Mouse (Mus musculus): ENCODE measurements around the gene Sesn1. TPM values are rescaled to one million over a fixed set of nuclear protein-coding genes. Genes with fewer than 3 reads are reported as not detected.
A peak's percentile ranks its signal among the peaks of the same experiment; 100 is the strongest.

Sesn1 gene
- polyA plus RNA-seq, 1 experiment = 20.8 TPM

DNA sequence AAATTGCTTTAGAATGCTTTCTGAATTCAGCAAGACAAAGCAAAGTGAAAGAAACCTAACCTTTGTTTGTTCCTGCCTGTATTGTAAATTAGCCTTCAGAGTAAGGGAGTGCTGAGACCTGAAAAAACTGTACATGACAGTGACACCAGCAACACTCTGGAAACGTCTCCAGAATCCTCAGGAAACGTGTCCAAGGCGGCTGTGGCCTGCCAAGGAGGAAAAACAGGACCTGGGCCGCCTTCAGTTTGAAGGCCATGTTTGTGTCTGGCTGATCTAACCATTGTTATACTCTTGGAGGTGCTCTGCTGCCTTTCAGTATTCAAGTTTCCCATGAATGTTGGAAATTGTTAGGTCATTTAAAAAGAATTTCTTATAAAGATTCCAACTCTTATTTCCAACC is 70.5 kb downstream of the Sesn1 start:
- DNase-seq = no peak
- no peak overlapping the region for H3K4me3 ChIP-seq (replicated peaks; ENCODE audit: extremely low read depth, low read depth, low read length)
- WGBS = 32% methylated on average over 4 of the region's 4 CpGs
- H3K4me1 ChIP-seq (ENCODE audit: control insufficient read depth, insufficient read depth, low read length) = peaks cover 4% of the 10 kb centered on the region; the same call in 1 of the 2 replicates
- no peak for TF ChIP-seq POLR2A (IDR thresholded peaks at IDR 0.05; ENCODE audit: borderline replicate concordance, extremely low read depth, low read depth, low read length)
- no peak for TF ChIP-seq CTCF (IDR thresholded peaks at IDR 0.05; ENCODE audit: insufficient read depth, low read length)

DNA sequence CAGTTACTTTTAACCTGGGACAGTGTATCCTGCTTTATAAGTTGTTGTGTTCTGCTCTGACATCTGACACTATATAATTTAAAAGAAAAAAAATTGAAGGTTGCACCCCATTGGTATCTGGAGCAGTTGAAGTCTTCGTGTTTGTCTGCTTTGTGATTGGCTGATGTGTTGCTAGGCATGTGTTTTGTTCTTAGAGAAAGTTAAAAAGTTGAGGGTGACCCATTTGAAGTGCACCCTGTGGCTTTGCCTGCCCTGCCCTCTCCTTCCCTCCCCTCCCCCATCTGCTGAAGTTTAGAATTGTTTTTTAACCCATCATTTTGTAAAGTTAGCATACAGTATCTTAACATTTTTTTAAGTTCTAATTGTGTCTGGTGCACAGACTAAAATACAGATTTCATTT is 71.0 kb downstream of the Sesn1 start:
- Histone ChIP-seq H3K4me3 (replicated peaks; ENCODE audit: extremely low read depth, low read depth, low read length) (no peak overlapping the region), H3K4me1 (ENCODE audit: control insufficient read depth, insufficient read depth, low read length) (peaks cover 4% of the 10 kb centered on the region; the same call in 1 of the 2 replicates)
- 13% methylated on average over 1 of the region's 1 CpGs for WGBS
- DNase-seq = no peak
- TF ChIP-seq CTCF (IDR thresholded peaks at IDR 0.05; ENCODE audit: insufficient read depth, low read length) (no peak), POLR2A (IDR thresholded peaks at IDR 0.05; ENCODE audit: borderline replicate concordance, extremely low read depth, low read depth, low read length) (no peak)

DNA sequence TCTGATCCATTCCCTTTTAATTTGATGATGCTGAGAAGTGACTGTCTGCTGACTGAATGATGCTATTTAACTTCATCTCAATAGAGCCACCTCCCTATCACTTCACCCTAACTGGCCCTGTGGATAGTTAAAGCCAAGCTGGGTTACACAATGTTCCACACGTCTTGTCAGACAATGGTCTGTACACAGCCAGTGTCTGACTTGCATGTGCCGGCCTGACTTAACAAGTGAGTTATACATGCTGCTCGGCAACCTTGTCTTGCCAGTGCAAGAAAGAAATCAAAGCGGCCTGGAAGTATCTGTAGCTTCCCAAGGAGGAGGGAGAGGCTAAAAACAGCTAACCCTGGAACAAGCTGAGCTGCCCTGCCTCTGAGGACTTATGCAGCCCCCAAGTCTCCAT is 71.7 kb downstream of the Sesn1 start:
- TF ChIP-seq POLR2A (IDR thresholded peaks at IDR 0.05; ENCODE audit: borderline replicate concordance, extremely low read depth, low read depth, low read length) = no peak
- no peak for TF ChIP-seq CTCF (IDR thresholded peaks at IDR 0.05; ENCODE audit: insufficient read depth, low read length)
- Histone ChIP-seq H3K4me1 (ENCODE audit: control insufficient read depth, insufficient read depth, low read length) (peaks cover 4% of the 10 kb centered on the region; the same call in 1 of the 2 replicates), H3K4me3 (replicated peaks; ENCODE audit: extremely low read depth, low read depth, low read length) (no peak overlapping the region)
- WGBS = 57% methylated on average over 4 of the region's 4 CpGs
- no peak for DNase-seq

DNA sequence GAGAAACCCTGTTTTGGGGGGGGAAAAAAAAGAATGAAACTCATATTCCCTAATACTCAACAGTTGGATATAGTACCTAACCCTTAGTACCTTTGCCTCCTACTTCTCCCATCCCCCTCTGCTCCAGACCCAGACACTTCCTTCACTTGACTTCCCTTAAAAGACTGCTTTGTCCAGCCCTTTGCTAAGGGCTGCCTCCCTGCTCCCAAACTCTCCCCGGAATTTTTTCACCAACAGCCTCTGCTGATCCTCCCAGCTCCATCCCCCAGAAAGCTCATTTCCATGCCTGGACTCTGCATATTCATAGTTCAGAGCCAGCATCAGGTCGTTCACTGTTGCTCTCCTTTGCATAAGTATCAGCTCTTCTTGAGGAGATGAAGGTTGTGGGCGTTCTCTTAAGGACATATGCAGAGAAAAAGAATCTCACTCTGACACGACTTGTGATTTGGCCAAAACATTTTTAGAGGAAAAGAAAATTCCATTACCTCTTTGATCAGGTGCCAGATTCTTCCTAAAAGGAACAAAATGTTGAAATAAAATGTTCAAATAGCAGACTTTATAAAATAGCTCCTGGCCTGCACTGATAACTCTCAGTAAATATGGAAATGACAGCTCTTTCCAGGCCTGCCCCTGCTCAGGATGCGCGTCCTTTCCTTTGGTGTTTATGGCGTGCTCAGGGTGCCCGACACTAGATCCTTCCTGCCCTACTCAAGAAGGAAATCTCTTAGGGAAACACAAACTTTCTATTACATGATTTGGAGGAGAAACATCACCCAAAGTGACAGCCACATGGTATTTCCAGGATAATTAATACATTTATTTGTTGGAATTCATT is 74.2 kb downstream of the Sesn1 start:
- Histone ChIP-seq H3K4me3 (replicated peaks; ENCODE audit: extremely low read depth, low read depth, low read length) (no peak overlapping the region), H3K4me1 (ENCODE audit: control insufficient read depth, insufficient read depth, low read length) (peaks cover 11% of the 10 kb centered on the region)
- no peak for TF ChIP-seq POLR2A (IDR thresholded peaks at IDR 0.05; ENCODE audit: borderline replicate concordance, extremely low read depth, low read depth, low read length)
- no peak for TF ChIP-seq CTCF (IDR thresholded peaks at IDR 0.05; ENCODE audit: insufficient read depth, low read length)
- no peak for DNase-seq
- 28% methylated on average over 8 of the region's 8 CpGs for WGBS

DNA sequence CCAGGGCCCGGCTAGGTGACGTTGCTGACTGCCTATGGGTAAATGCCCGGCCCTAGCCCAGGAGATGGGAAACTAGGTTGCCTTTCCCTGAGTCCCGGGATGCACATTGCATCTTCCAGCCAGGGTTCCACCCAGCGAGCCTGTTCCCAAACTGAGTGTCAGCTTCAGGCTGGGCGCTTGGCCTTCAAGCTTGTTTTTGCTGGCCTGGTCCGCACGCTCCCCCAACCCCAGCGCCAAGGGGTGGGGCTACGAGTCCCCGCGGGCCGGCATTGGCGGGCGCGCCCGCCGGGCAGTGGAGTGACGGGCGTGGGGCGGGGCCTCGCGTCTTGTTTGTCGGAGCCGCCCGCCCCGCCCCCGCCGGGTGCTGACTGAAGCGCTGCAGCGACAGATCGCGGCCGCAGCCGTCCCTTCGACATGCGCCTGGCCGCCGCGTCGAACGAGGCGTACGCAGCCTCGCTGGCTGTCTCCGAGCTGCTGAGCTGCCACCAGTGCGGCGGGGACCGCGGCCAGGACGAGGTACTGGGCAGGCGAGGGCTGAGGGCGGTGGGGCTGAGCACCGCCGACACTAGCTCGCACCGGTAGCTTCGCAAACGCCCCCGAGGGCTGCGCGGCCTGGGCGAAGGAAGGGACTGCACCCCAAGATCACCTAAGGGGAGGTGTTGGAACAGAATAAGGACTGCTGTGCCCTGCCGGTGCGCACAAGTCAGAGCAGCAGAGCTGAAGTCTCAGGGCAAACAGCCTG is 77.5 kb downstream of the Sesn1 start:
- under 1% methylated on average over 65 of the region's 65 CpGs for WGBS
- Histone ChIP-seq H3K4me1 (ENCODE audit: control insufficient read depth, insufficient read depth, low read length) (peaks cover 13% of the 10 kb centered on the region), H3K4me3 (replicated peaks; ENCODE audit: extremely low read depth, low read depth, low read length) (peak overlapping the region; percentile 88)
- peak; percentile 59; the same call in 1 of the 2 replicates for TF ChIP-seq POLR2A (IDR thresholded peaks at IDR 0.05; ENCODE audit: borderline replicate concordance, extremely low read depth, low read depth, low read length)
- no peak for TF ChIP-seq CTCF (IDR thresholded peaks at IDR 0.05; ENCODE audit: insufficient read depth, low read length)
- DNase-seq = peak; percentile 88

DNA sequence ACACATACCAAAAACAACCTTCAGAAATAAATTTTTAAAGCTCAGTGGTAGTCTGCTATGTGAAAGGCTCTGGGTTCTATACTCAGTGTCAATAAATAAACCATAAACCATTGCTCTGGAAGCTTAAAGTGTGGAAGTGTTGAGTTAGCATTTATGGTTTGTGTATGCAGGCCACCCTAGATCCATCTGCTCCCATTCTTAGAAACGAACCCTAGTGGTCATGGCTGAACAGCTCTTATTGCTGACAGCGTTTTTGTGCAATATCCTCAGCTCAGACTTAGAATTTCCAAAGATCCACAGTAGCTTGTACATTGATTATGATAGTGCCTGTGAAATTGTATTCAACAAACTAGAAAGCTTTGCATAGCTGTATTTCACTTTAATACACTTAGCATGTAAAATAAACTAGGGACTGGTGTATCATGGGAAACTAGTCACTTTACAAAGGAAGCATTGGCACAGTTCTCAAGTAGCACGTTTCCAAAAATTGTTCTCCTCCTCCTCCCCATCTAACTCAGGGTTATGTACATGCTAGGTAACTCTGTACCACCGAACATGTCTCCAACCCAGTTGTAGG is 78.7 kb downstream of the Sesn1 start:
- 17% methylated on average over 4 of the region's 4 CpGs for WGBS
- no peak for DNase-seq
- H3K4me3 ChIP-seq (replicated peaks; ENCODE audit: extremely low read depth, low read depth, low read length) = peak overlapping the region; percentile 88

DNA sequence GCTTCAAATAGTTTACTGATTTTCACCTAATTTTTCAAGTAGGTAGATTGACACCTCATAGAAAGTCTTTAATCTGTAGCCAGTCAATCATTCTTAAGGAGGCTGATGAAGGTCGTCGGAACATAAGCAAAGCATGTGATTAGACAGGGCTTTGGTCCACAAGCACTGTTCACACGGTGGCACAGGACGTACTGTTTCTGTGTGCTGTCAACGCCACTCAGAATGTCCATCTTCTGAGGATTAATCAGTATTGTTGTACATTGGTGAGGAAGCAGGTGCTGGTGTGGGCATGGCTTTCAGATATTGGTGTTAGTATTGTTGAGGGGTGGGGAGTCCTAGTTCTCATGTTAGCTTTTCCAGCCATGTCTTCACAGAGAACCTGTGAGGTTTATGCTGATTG is 79.8 kb downstream of the Sesn1 start:
- DNase-seq = no peak
- H3K4me3 ChIP-seq (replicated peaks; ENCODE audit: extremely low read depth, low read depth, low read length) = peak overlapping the region; percentile 32
- TF ChIP-seq CTCF (IDR thresholded peaks at IDR 0.05; ENCODE audit: insufficient read depth, low read length) (no peak), POLR2A (IDR thresholded peaks at IDR 0.05; ENCODE audit: borderline replicate concordance, extremely low read depth, low read depth, low read length) (no peak)
- H3K4me1 ChIP-seq (ENCODE audit: control insufficient read depth, insufficient read depth, low read length) = peaks cover 26% of the 10 kb centered on the region
- WGBS = 38% methylated on average over 5 of the region's 5 CpGs

More for the DNA sequence above, 78.7 kb downstream of the Sesn1 start:
- peaks cover 21% of the 10 kb centered on the region for H3K4me1 ChIP-seq (ENCODE audit: control insufficient read depth, insufficient read depth, low read length)
- no peak for TF ChIP-seq CTCF (IDR thresholded peaks at IDR 0.05; ENCODE audit: insufficient read depth, low read length)
- TF ChIP-seq POLR2A (IDR thresholded peaks at IDR 0.05; ENCODE audit: borderline replicate concordance, extremely low read depth, low read depth, low read length) = no peak

DNA sequence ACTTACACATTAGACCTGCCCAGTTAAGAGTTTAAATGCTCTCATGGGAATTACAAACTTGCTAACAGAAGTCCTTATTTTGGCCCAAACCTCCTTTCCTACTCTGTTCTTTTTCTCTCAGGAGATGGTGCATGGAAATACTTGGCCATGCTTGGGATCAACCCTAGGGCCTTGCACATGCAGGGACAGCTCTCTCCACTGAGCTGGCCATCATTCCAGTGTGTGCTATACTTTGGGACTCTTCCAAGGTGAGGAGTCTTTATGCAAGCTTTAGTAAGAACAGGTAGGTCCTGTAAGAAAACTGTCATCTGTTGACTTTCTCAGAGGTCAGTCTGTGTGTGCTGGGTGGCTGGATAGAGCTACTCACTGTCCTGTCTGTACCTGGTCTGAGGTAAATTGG is 80.8 kb downstream of the Sesn1 start:
- DNase-seq = no peak
- TF ChIP-seq POLR2A (IDR thresholded peaks at IDR 0.05; ENCODE audit: borderline replicate concordance, extremely low read depth, low read depth, low read length) (no peak), CTCF (IDR thresholded peaks at IDR 0.05; ENCODE audit: insufficient read depth, low read length) (no peak)
- Histone ChIP-seq H3K4me1 (ENCODE audit: control insufficient read depth, insufficient read depth, low read length) (peaks cover 28% of the 10 kb centered on the region), H3K4me3 (replicated peaks; ENCODE audit: extremely low read depth, low read depth, low read length) (no peak overlapping the region)

DNA sequence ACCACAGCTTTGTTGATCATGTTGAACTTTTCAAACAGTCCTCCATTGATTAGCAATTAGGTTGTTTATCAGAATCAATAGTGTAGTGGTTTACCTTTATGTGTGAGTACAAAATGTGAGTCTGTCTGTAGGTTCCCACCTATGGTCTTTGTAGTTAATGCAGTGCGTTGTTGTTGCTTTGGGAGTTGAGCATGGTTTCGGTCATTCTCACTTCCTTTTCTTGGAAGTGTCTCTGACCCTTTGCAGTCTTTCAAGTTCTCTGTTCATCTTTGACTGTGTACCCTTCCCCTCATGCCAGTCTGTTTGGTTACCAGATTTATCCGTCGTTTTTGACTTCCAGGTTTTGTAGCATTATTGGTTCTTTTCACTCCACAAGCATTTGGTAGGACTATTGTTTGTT is 81.6 kb downstream of the Sesn1 start:
- TF ChIP-seq CTCF (IDR thresholded peaks at IDR 0.05; ENCODE audit: insufficient read depth, low read length) = no peak
- TF ChIP-seq POLR2A (IDR thresholded peaks at IDR 0.05; ENCODE audit: borderline replicate concordance, extremely low read depth, low read depth, low read length) = no peak
- no peak for DNase-seq
- Histone ChIP-seq H3K4me3 (replicated peaks; ENCODE audit: extremely low read depth, low read depth, low read length) (no peak overlapping the region), H3K4me1 (ENCODE audit: control insufficient read depth, insufficient read depth, low read length) (peaks cover 28% of the 10 kb centered on the region)
- 65% methylated on average over 4 of the region's 4 CpGs for WGBS

All from lung, adult 2 months (tissue).